ENCODE assay signal across 8 mouse cellular contexts in the genomic region with DNA sequence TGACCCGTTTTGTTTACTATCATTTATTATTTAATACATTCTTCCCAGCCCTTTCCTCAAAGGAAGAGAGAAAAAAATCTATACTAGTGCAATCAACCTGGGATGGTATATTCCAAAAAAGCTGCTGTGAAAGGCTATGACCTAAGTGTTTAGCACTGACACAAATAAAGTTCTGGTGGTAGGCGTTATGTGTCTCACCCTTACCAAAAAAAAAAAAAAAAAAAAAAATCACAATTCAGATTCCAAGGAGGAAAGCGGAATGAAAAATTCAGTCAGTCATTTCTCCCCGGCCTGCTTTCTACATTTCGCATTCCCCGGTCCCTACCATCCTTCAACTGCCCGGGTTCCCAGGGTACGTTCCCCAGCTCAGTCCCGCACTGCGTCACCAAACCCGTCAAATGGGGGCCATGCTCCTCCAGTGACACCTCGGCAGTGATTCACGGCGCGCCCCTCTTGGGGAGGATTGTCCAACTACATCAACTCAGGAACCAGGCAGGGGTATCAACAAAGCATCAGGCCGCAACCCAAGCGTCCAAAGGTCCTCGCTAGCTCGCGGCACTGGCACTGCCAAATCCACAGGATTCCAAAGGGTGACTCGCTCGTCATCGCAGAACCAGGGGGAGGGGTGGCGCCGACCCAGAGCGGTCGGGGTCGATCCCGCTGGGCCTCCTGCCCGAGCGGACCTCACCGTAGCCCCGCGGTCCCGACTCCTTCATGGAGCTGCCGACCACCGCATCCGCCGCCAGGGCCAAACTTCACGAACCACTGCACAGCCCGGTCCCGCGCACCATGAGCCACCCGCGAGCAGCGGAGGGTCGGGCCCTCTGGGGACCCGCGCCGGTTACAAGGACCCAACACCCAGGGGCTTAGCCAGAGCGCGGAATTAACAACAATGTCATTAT. TPM values are rescaled to one million over a fixed set of nuclear protein-coding genes. Genes with fewer than 3 reads are reported as not detected.
A peak's percentile ranks its signal among the peaks of the same experiment; 100 is the strongest.
DNase-seq lines count a peak whose midpoint lies in the region.

No protein-coding gene starts in this region.

- peak; percentile 55 to 66 for DNase-seq in adrenal gland, adult 18-20 months (ENCODE audit: low spot score in 2 of 2)
- peak; percentile 81 for DNase-seq in embryo, embryonic 10 days (ENCODE audit: low spot score)
- DNase-seq in gastrocnemius, postnatal 14 days = peak; percentile 32
- peak; percentile 10 for DNase-seq in induced T-regulatory cell, adult 2 months (ENCODE audit: low read depth)
- peak; percentile 41 to 67 for DNase-seq in left cerebral cortex, adult 8-10 months (ENCODE audit: low spot score in 2 of 2)
- DNase-seq in lung, postnatal 4 days = peak; percentile 58 to 67
- peak; percentile 38 for DNase-seq in retina, postnatal 7 days (ENCODE audit: low read depth, low spot score)
- DNase-seq in urinary bladder, postnatal 36 days (ENCODE audit: low spot score in 2 of 2) = peak; percentile 39 to 48

- intact Hi-C loops in gastrocnemius, postnatal 14 days (cut with DNase I; ENCODE audit: low total_unique reads) = no loop called here

RNA-seq across cellular contexts. Expression of gene Dennd5b, which starts 1.1 kb away (rescaled TPM):
- 10 to 100 TPM; 14.5 to 18.5 TPM for total RNA-seq in adrenal gland, adult 18-20 months (2021)
- total RNA-seq in gastrocnemius, postnatal 14 days (2021) = 1 to 10 TPM; 6.0 to 7.4 TPM
- total RNA-seq in left cerebral cortex, adult 8-10 months (2022) = 10 to 100 TPM; 55.4 to 72.0 (median 63.4) TPM

RNA-seq across cellular contexts. Expression of gene Gm10203, which starts 29.5 kb away (rescaled TPM):
- total RNA-seq in adrenal gland, adult 18-20 months (2021) = not detected
- total RNA-seq in gastrocnemius, postnatal 14 days (2021) = not detected
- total RNA-seq in left cerebral cortex, adult 8-10 months (2022) = not detected

RNA-seq across cellular contexts. Expression of gene Etfbkmt, which starts 39.2 kb away (rescaled TPM):
- 10 to 100 TPM; 12.5 to 13.5 TPM for total RNA-seq in adrenal gland, adult 18-20 months (2021)
- 10 to 100 TPM in 1 of 2 experiments, 1 to 10 TPM in 1; 7.6 to 15.0 TPM for total RNA-seq in gastrocnemius, postnatal 14 days (2021)
- total RNA-seq in left cerebral cortex, adult 8-10 months (2022) = 1 to 10 TPM; 2.0 to 4.0 (median 3.2) TPM

Comparison
In these comparisons a context has a peak if more than half of its experiments do, and no peak if none do; other contexts are left out.
1. Peak in every context shown above with its lines: DNase-seq.
2. DNase-seq: peak in every context shown above with its lines; median percentile 81 in embryo, embryonic 10 days; 62 in lung, postnatal 4 days; 60 in adrenal gland, adult 18-20 months; 54 in left cerebral cortex, adult 8-10 months; 44 in urinary bladder, postnatal 36 days; 38 in retina, postnatal 7 days; 32 in gastrocnemius, postnatal 14 days; 10 in induced T-regulatory cell, adult 2 months.